Mouse (Mus musculus): ENCODE data around the gene Tmem238. TPM values are rescaled to one million over a fixed set of nuclear protein-coding genes. Genes with fewer than 3 reads are reported as not detected.

Gene Tmem238
- total and polyA plus RNA-seq, 3 experiments = 5.5 to 12.3 (median 9.8) TPM

DNA sequence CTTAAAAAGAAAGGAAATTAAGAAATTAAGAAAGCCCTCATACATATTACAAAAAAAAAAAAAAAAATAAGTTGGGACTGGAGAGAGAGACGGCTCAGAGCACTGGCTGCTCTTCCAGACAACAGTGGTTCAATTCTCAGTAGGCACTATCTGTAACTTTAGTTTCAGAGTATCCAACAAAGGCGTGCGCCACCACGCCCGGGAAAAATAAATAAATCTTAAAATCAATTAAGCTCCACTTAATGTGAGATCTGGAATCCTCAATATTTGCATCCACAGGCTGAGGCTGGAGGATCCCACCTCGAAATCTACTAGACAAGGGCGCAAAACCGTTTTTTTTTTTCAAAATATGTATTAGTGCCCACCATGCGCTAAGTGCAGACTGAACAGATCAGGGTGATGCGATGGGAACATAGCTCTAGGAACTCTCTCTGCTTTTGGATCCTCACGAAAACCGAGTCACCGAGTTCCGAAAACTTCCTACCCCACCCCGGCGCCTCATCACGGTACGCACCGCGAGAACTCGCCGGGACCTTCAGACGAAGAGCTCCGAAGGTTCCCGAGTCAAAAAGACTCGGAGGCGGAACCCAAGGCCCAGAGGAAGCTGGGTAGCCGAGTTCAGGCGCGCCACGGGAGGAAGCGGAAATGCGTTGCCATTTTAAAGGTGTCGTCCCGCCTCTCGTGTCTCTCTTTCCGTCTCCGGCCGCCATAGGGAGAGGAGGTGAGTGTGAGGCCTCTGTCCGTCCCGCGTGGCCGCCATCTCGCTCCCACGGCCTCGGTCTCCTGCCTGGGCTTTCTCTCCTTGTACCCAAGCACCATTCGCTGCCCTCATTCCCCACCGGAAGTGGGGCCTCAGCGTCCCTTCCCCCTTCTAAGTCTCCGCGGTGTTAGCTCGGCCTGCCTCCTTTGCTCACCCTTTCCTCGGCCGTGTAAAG is 3.1 kb upstream of the Tmem238 start, which contains the start of gene Rpl28:
Gene Rpl28, plus strand, starts transcription at position 597 of the 935 bp plus-strand sequence.
- H3K9ac ChIP-seq (ENCODE audit: insufficient read depth, low read depth) = peak within 1 kb of the TSS; percentile 98
- peak; percentile 98 for DNase-seq (ENCODE audit: extremely low read depth)
- H3K79me2 ChIP-seq (replicated peaks; ENCODE audit: control insufficient read depth, extremely low read depth, insufficient read depth, poor library complexity, severe bottlenecking) = peaks cover 24% of the 10 kb centered on the region
- peaks cover 3% of the 10 kb centered on the region for H3K27me3 ChIP-seq (replicated peaks)
- peaks cover 5 to 36% of the 10 kb centered on the region in 2 experiments; a peak in 2 of 4 replicates for H3K4me1 ChIP-seq (ENCODE audit: control insufficient read depth in 1 of 2, insufficient read depth in 2 of 2)
- TF ChIP-seq ELF1 (IDR thresholded peaks at IDR 0.05; ENCODE audit: low read depth, low read length) (peak; percentile 84), SIN3A (IDR thresholded peaks at IDR 0.05; ENCODE audit: low read length) (peak; percentile 12; the same call in 1 of the 2 replicates), MAFK (IDR thresholded peaks at IDR 0.05; ENCODE audit: insufficient replicate concordance, low read length) (no peak), EP300 (IDR thresholded peaks at IDR 0.05; ENCODE audit: low read length) (0 out of 2 replicates have a peak, but pooled peaks have one; percentile 12), ETS1 (conservative IDR thresholded peaks at IDR 0.05; ENCODE audit: low read depth, low read length) (no peak), ZMIZ1 (IDR thresholded peaks at IDR 0.05; ENCODE audit: low read depth, low read length) (peak; percentile 68; the same call in 1 of the 2 replicates), KAT2A (IDR thresholded peaks at IDR 0.05; ENCODE audit: insufficient replicate concordance, low read length) (peak; percentile 90), MAZ (IDR thresholded peaks at IDR 0.05; ENCODE audit: low read depth, low read length) (no peak), HCFC1 (IDR thresholded peaks at IDR 0.05; ENCODE audit: low read depth, low read length) (peak; percentile 91), POLR2AphosphoS2 (IDR thresholded peaks at IDR 0.05; ENCODE audit: low read depth, low read length) (peak; percentile 96; the same call in 1 of the 2 replicates), POLR2A (IDR thresholded peaks at IDR 0.05; ENCODE audit: low read depth, low read length) (peak; percentile 97), RCOR1 (conservative IDR thresholded peaks at IDR 0.05; ENCODE audit: low read depth, low read length) (no peak), CHD1 (IDR thresholded peaks at IDR 0.05; ENCODE audit: low read depth, low read length) (peak; percentile 94), USF2 (conservative IDR thresholded peaks at IDR 0.05; ENCODE audit: low read depth, low read length) (no peak), BHLHE40 (IDR thresholded peaks at IDR 0.05; ENCODE audit: low read depth, low read length) (no peak), PAX5 (IDR thresholded peaks at IDR 0.05; ENCODE audit: low read length) (no peak), UBTF (IDR thresholded peaks at IDR 0.05; ENCODE audit: low read depth, low read length) (0 out of 2 replicates have a peak, but pooled peaks have one; percentile 54), SMC3 (IDR thresholded peaks at IDR 0.05; ENCODE audit: low read depth, low read length) (no peak), TCF12 (IDR thresholded peaks at IDR 0.05; ENCODE audit: low read depth, low read length) (peak; percentile 98), USF1 (IDR thresholded peaks at IDR 0.05; ENCODE audit: low read depth, low read length) (no peak), GABPA (IDR thresholded peaks at IDR 0.05; ENCODE audit: insufficient replicate concordance, low read depth, low read length) (no peak; the same call in 1 of the 2 replicates), MYC (IDR thresholded peaks at IDR 0.05; ENCODE audit: low read depth, low read length) (peak; percentile 97), NELFE (IDR thresholded peaks at IDR 0.05; ENCODE audit: low read depth, low read length) (peak; percentile 94), ZC3H11A (IDR thresholded peaks at IDR 0.05; ENCODE audit: low read depth, low read length) (no peak), JUN (IDR thresholded peaks at IDR 0.05; ENCODE audit: insufficient read depth, low read depth, low read length) (no peak), CTCF (conservative IDR thresholded peaks at IDR 0.05 in 1 of 2, IDR thresholded peaks at IDR 0.05 in 1 of 2; ENCODE audit: low read depth in 2 of 2, low read length in 2 of 2) (no peak), CHD2 (IDR thresholded peaks at IDR 0.05; ENCODE audit: low read length) (peak; percentile 97), MEF2A (IDR thresholded peaks at IDR 0.05; ENCODE audit: borderline replicate concordance, low read depth, low read length) (no peak; the same call in 1 of the 2 replicates), RAD21 (IDR thresholded peaks at IDR 0.05; ENCODE audit: low read depth, low read length) (no peak), E2F4 (IDR thresholded peaks at IDR 0.05; ENCODE audit: insufficient replicate concordance, low read depth, low read length) (no peak), NRF1 (IDR thresholded peaks at IDR 0.05; ENCODE audit: low read depth, low read length) (peak; percentile 8; the same call in 1 of the 2 replicates), ZKSCAN1 (IDR thresholded peaks at IDR 0.05; ENCODE audit: borderline replicate concordance, low read depth, low read length) (no peak), JUND (conservative IDR thresholded peaks at IDR 0.05; ENCODE audit: low read depth, low read length) (no peak), TBP (conservative IDR thresholded peaks at IDR 0.05; ENCODE audit: low read depth, low read length) (peak; percentile 98), ZNF384 (IDR thresholded peaks at IDR 0.05; ENCODE audit: low read depth, low read length) (peak; percentile 60), MXI1 (IDR thresholded peaks at IDR 0.05; ENCODE audit: low read depth, low read length) (no peak; the same call in 1 of the 2 replicates), MAX (IDR thresholded peaks at IDR 0.05; ENCODE audit: low read length) (peak; percentile 92), IRF4 (IDR thresholded peaks at IDR 0.05; ENCODE audit: low read depth, low read length) (no peak)
- H3K36me3 ChIP-seq (replicated peaks in 1 of 2; ENCODE audit: control insufficient read depth in 1 of 2, insufficient read depth in 1 of 2, low read length in 1 of 2) = peaks cover 37 to 40% of the 10 kb centered on the region in 2 experiments
- H3K27ac ChIP-seq (ENCODE audit: insufficient read depth, low read depth) = peak within 1 kb of the TSS; percentile 89
- H3K9me3 ChIP-seq (replicated peaks; ENCODE audit: low read length) = no peaks in the 10 kb centered on the region
- dilution Hi-C loops (cut with MboI; ENCODE audit: extremely low pct_ligation_motif_present, extremely low pct_unique_long_range_greater_than_20kb, low sequenced_read_pairs) = no loop called here
- H3K4me2 ChIP-seq (ENCODE audit: insufficient read depth, low read depth, poor library complexity, severe bottlenecking) = peak within 1 kb of the TSS; percentile 98
- in situ Hi-C loops (cut with MboI; ENCODE audit: low pct_ligation_motif_present, low pct_unique_long_range_greater_than_20kb, low sequenced_read_pairs) = no loop called here
- H3K4me3 ChIP-seq (replicated peaks in 1 of 3; ENCODE audit: low read depth in 2 of 3, low read length in 2 of 3, poor library complexity in 1 of 3) = peak within 1 kb of the TSS; percentile 87 to 97 (median 91)

All from CH12.LX (cell line).